In the genomic region with DNA sequence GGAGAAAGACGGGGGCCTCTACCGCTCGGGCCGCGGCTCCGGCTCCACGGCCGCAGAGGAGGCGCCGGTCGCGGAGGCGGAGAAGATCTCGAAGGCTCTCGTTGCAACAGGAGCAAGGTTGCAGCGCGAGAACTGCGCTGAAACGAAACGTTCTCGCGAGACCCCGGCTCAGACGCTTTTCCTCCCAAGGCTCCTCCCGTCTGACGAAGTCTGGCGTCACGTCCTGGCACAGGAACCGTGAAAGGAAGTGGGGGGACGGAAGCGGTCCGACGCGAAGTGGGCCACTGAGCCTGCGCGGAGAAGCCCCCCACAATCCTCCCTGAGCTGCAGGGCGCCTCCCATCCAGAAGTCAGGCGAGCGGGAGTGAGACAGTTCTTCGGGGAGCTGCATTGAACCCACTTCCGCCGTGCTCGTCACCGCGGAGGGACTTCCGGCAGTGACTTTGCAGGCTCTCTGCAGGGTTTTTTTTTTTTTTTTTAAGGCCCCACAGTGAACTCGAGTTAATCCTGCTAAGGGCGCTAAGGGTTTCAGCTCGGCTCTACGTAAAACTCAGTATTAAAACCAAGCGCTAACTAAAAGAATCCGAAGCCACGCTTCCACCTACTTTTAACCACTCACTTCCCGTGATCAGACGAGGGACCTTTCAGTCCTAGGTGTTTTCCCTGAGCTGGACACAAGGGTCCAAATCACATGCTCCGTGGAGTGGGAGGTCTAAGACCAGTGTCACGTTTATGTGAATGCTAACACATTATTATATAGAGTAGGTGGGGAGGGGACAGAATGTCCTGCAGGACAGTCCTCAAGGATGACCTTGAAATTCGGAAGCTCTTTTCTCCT, we compare ENCODE assay signal across 8 mouse cellular contexts. TPM values are rescaled to one million over a fixed set of nuclear protein-coding genes. Genes with fewer than 3 reads are reported as not detected.
DNase-seq lines count a peak whose midpoint lies in the region; ATAC-seq lines count a peak whose summit lies in the region.

A gene (minus strand): TSS at position 128 of the 837 bp plus-strand sequence.

- 1% methylated on average over 58 of the region's 58 CpGs for WGBS in hindbrain, embryonic 11.5 days

- no peaks in the 10 kb centered on the region for H3K27me3 ChIP-seq in hindbrain, embryonic 11.5 days (ENCODE audit: control insufficient read depth, insufficient read depth, low read length)

- peak; percentile 99 for DNase-seq in Muller cell, postnatal 12 days (ENCODE audit: inconsistent ontology term)
- DNase-seq in cerebellum, adult 9-11 months, result peak; percentile 98
- peak; percentile 97 to 99 for DNase-seq in frontal cortex, adult 2 months (ENCODE audit: extremely low spot score in 1 of 2, low spot score in 1 of 2)
- peak; percentile 98 for DNase-seq in hindbrain, embryonic 11.5 days (ENCODE audit: low spot score)
- peak; percentile 99 for DNase-seq in layer of hippocampus, postnatal 10 days (ENCODE audit: low spot score in 2 of 2)
- DNase-seq in lung, postnatal 10 days, result peak; percentile 99
- peak; percentile 98 for DNase-seq in ovary, postnatal 36 days (ENCODE audit: low spot score)
- peak; percentile 98 for DNase-seq in thymus, postnatal 25 days

- no peaks in the 10 kb centered on the region for H3K9me3 ChIP-seq in hindbrain, embryonic 11.5 days (ENCODE audit: control insufficient read depth, low read length)

- no peaks in the 10 kb centered on the region for H3K36me3 ChIP-seq in hindbrain, embryonic 11.5 days (ENCODE audit: control insufficient read depth, insufficient read depth, low read length)

- ATAC-seq in hindbrain, embryonic 11.5 days (ENCODE audit: low FRiP score), result peak; percentile 98

- peak within 1 kb of the TSS; percentile 73 for H3K4me2 ChIP-seq in hindbrain, embryonic 11.5 days (replicated peaks; ENCODE audit: low read depth, low read length)

- peak within 1 kb of the TSS; percentile 90 for H3K27ac ChIP-seq in hindbrain, embryonic 11.5 days (ENCODE audit: low read depth, low read length)

- peak within 1 kb of the TSS; percentile 98 for H3K9ac ChIP-seq in hindbrain, embryonic 11.5 days (ENCODE audit: low read depth, low read length)

- H3K4me1 ChIP-seq in hindbrain, embryonic 11.5 days (replicated peaks; ENCODE audit: control insufficient read depth, insufficient read depth, low read length), result peaks cover 5% of the 10 kb centered on the region; the same call in 1 of the 2 replicates

- H3K4me3 ChIP-seq in hindbrain, embryonic 11.5 days (ENCODE audit: low read depth, low read length), result peak within 1 kb of the TSS; percentile 100

RNA-seq across cellular contexts. Expression of the gene that starts here (rescaled TPM):
- 82.5 and 92.5 TPM in 2 replicates for polyA plus RNA-seq in frontal cortex, adult 2 months (2012; rRNA removed)
- polyA plus RNA-seq in hindbrain, embryonic 11.5 days (2014; fragmentation: Nextera tagmentation; extraction: Ambion mirVana), result 112 and 115 TPM in 2 replicates
- 100 to 1,000 TPM; 189 to 196 TPM for total RNA-seq in layer of hippocampus, postnatal 10 days (2021)

Comparison
In these comparisons a context has a peak if more than half of its experiments do, and no peak if none do; other contexts are left out.
1. Peak in every context shown above with its lines: DNase-seq, ATAC-seq, H3K4me3 ChIP-seq and H3K27ac ChIP-seq.